Mouse (Mus musculus) liver, postnatal 0 days (tissue): ENCODE results near the gene Lrmda.

Source experiments
- CTCF ChIP-seq: sonication (generic); IDR thresholded peaks from 2 replicates; pipeline ENCODE4 v1.5.1; 2016; ENCODE audit warnings: antibody characterized with exemption, low read depth
- EP300 ChIP-seq: IDR thresholded peaks from 2 replicates; pipeline ENCODE4 v1.6.1; 2016; ENCODE audit warnings: antibody characterized with exemption, low read depth, mild to moderate bottlenecking

DNA sequence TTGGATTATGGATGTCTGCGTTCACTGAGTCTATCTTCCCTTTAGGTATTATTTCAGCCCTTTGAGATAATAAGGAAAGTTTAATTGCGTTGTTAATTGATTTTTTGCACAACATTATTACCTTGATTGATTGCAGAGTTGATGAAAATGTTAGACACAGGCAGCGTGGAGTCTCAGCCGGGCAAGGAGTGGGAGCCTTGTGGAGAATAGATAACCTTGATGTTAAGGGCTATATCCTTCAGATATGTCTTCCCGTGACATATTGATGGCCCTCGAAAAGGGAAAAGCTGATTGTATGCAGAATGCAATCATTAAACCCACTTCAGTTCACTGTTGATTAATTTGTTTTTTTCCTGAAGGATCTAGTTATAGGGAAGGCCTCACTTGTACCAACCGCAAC, 1021.5 kb downstream of the Lrmda start:
- TF ChIP-seq CTCF (no peak), EP300 (no peak)
